In the genomic region with DNA sequence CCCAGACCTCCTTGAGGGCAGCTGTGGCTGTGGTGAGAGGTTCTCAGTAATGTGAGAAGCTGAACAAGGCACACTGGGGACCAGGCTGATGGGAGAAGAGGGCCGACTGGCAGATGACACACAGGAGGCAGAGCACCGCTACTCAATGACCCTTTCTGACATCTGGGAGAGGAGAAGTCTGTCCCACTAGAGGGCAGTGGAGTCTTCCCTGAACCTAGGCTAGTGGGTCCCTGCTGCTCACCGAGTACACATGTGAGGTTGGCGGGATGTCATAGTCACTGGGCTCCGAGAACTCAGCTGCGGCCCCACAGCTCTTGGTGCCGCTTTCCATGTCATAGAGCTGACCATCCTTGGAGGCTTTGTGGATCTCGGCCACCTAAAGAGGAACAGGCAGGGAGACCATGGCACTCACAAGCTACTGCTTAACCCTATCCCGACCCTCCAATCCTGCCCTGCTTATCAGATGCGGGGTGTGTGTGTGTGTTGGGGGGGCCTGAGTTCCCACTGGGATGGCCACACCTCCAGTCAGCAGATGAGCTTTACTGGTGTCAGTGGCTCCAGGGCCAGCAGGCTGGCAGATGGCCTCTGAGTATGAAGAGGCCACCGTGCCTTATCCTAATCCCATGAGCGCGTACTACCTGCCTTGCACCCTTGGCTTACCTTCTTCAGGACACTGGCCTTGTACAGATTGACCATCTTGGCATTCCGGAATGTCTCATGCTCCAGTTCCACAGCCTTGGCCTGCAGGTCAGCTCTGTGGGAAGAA, we compare ENCODE assay signal across 1 mouse cellular context.
TF ChIP-seq lines count a peak whose summit lies in the region.

No protein-coding gene starts in this region.

TF ChIP-seq in CH12.LX, 34 proteins besides CTCF, POLR2A, EP300 and RAD21:
- TF ChIP-seq KAT2A (IDR thresholded peaks at IDR 0.05; ENCODE audit: insufficient replicate concordance, low read length) (no peak), SMC3 (IDR thresholded peaks at IDR 0.05; ENCODE audit: low read depth, low read length) (peak; percentile 64), MAZ (IDR thresholded peaks at IDR 0.05; ENCODE audit: low read depth, low read length) (no peak), USF1 (IDR thresholded peaks at IDR 0.05; ENCODE audit: low read depth, low read length) (no peak), HCFC1 (IDR thresholded peaks at IDR 0.05; ENCODE audit: low read depth, low read length) (no peak)
TF ChIP-seq in CH12.LX: peak in this region for 1.
